Mouse (Mus musculus) left cerebral cortex, adult 9 months (tissue): Measurements from ENCODE around the gene Cops9.

Experiments
- DNase-seq, 2 experiments: peaks; one replicate each; pipeline ENCODE4 v3.0.0; 2022; ENCODE audit warnings: low spot score in 2 of 2

The Cops9 gene

DNA sequence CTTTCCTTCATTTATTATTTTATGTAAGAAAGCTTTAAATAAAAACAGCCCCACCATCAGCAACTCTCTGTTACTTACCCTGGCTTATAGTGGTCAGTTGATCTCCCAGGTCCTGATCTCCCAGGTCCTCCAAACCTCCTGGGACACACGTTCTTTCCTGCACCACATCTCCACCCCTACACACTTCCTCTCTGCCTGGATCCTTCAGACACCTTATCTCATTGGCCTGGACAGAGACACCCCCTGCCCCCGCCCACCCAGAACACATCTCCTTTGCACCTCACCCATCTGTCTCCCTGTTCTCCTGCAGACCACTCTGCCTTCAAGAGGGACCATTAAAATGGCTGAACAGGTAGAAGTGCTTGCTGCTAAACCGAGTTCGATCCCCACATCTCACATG is 5.2 kb upstream of the Cops9 start:
- no peak for DNase-seq

GRCm38 (mm10) chr1:92646601-92647000 is 4.8 kb upstream of the Cops9 start:
- DNase-seq = no peak

DNA sequence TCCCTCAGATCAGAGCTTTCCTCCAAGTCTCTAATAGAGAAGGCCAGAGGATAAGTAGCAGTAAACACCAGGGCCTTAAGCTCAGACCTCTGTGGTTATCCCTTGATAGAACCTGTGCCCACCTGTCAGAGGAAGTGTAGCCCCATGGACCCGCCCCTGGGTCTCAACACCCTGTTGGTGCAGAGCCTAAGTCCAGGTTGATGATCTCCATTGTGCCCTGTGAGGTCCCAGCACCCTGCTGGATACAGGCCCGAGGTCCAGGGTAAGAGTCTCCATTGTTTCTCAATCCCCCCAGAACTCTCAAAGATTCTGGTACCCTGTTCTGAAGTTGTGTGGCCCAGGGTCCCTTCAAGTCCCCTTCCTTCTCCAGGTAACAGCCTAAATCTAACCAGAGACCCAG is 4.3 kb upstream of the Cops9 start:
- no peak for DNase-seq

DNA sequence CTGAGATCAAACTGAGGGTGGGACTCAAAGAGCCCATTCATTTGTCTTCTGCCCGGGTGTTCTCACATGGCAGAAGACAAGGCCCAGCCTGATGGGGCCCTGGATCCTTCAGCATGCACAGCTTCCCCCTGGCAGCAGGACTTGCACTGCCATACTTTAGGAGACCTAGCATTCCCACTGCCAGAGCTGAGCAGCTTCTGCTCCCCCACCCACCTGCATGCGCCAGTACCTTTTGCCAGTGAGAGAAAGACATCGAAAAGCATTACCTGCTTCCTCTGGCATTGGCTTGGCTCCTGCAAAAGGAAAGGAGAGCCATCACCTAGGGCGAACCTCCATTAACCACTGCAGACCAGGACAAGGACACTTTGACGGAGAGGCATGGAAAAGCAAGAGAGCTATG is 3.1 kb upstream of the Cops9 start:
- no peak for DNase-seq

DNA sequence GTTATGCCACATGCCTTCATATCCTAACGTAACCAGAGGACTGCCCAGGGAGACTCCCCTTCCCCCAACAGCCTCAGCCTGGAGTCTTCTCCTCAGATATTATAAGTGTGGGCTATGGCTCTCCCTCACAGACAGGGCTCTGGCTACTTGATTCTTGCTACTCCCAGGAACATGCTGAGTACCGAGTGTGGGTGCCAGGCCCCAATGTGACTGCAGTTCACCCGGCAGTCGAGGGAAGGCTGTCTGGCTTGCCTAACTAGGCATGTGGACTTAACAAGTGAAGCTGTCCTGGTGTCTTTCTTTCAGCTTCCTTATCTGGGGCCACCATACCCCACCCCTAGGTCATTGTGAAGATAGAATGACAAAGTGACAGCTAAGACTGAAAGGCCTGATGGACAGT is 1.9 kb upstream of the Cops9 start:
- no peak for DNase-seq

DNA sequence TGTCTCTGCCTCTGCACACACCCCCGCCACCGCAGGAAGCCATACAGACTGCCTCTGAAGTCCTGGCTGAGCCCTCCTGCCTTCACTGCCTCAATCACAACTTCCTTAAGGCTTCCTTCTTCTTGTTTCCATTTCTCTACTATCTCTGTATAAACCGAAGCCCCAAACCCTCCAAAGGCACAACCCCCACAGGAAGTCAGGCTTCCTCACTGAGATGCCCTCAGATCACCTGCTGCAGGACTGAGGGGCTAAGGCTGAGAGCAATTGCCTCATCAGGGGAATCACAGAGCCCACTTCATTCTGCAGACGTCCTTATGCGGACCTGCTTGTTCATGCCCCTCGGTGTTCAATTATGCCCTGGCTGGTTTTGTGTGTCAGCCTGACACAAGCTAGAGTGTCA is 1.4 kb downstream of the Cops9 start:
- no peak for DNase-seq

DNA sequence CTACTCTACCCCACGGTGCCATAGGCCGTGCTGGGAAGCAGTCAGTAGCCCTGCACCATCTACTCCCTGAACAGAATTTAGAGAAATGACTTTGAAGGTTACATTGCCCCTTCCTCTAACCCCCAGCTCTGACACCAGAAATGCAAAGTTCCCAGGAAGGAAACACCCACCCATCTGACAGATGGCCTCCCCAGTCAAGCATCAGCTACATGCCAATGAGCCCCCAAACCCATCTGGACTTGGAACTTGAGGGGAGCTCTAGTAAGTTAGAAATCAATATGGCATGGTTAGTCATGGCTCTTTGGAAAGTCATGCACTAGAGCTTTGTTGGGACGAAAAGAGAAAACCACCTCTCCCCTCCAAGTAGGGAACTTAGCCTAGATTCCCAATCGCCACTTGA is 3.0 kb downstream of the Cops9 start:
- no peak for DNase-seq

- DNase-seq = peak; percentile 54 to 77
Measured at GRCm38 (mm10) chr1:92638181-92638580, 3.6 kb downstream of the Cops9 start.

- no peak for DNase-seq
Measured at GRCm38 (mm10) chr1:92637501-92638172, 4.1 kb downstream of the Cops9 start.

GRCm38 (mm10) chr1:92636676-92637075 is 5.1 kb downstream of the Cops9 start:
- DNase-seq = no peak

DNA sequence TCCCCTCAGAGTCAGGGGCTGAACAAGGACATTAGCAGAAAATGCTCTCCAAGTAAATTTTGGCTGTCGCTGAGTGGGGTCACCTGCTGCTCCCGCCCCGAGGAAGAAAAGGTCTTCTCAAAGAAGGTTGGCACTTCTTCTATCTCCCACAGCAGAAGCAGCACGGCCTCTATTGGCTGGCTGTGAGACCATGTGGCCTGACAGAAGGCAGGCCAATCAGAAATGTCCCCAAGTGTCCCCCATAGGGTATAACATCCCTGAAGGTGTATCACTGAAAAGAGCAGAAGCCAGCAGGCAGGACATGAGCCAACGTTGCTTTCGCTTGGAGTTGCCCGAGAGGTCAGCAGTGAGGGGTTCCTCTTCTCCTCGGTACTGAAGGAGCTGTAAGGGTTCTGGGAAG is 5.8 kb downstream of the Cops9 start:
- DNase-seq = no peak

- DNase-seq = no peak
Measured at GRCm38 (mm10) chr1:92634976-92635599, 6.7 kb downstream of the Cops9 start.

DNA sequence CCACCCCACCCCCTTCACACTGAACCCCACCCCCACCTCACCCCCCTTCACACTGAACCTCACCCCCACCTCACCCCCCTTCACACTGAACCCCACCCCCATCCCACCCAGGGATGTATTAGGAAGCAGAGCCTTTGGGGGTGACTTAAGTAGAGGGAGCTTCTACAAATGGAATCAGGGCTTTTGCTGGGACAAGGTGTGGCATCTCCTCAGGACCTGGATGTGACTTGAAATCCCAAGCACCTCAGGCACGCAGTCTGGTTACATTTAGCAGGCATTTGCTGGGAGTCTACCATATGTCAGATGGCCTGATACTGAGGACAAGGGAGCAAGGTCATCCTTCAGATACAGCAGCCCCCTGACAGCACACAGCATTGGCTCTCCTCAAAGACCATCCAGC is 7.2 kb downstream of the Cops9 start:
- no peak for DNase-seq

- no peak for DNase-seq
Measured at GRCm38 (mm10) chr1:92633726-92634125, 8.1 kb downstream of the Cops9 start.

DNA sequence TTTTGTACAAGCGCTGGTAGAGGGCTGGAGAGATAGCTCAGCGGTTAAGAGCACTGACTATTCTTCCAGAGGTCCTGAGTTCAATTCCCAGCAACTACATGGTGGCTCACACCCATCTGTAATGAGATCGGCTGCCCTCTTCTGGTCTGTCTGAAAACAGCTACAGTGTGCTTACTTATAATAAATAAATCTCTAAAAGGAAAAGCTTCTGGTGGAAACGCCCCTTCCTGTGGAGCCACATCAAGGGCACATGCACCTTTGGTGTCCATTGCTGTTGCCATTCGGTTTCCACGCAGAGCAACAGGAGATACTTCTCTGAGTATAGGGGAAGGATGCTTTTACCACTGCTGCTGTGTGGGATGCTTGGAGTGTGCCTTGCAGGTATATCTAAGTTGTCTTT is 8.8 kb downstream of the Cops9 start:
- DNase-seq = no peak

GRCm38 (mm10) chr1:92632196-92632595 is 9.6 kb downstream of the Cops9 start:
- no peak for DNase-seq

DNA sequence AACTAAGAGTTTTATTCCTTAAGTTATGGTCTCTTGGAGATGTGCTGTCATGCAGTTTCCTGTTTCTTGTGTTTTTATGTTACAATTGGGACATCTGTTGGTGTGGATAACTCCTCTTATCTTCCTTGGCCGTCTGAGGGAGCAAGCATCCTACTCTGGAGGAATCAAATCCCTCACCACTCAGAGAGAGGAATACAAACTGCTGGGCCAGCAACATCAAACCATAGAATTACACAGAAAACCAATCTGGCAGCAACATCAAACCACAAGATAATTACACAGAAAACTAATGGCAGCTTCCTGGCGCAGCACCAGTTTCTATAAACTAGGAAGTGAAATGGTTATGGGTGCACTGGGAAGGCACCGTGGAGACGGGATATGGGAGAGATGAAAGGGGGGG is 13.6 kb downstream of the Cops9 start:
- no peak for DNase-seq

- no peak for DNase-seq
Measured at GRCm38 (mm10) chr1:92618360-92618759, 23.4 kb downstream of the Cops9 start.

- no peak for DNase-seq
Measured at GRCm38 (mm10) chr1:92617488-92617887, 24.3 kb downstream of the Cops9 start, which contains the start of gene Olfr12. Gene Olfr12, plus strand, starts transcription at chr1:92617788.

DNA sequence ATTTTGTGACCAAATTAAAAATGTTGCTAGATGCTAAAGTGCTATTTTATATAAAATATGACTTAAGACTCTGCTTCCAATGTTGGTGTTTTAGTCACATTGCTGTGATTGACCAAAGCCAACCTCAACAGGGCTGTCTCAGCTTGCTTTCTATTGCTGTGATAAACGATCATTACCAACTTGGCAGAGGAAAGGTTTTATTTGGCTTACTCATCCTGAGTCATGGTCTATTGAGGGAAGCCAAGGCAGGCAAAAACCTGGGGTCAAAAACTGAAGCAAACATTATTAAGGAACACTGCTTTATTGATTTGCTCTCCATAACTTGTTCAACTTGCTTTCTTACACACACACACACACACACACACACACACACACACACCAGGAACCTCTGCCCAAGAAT is 25.7 kb downstream of the Cops9 start:
- no peak for DNase-seq

DNA sequence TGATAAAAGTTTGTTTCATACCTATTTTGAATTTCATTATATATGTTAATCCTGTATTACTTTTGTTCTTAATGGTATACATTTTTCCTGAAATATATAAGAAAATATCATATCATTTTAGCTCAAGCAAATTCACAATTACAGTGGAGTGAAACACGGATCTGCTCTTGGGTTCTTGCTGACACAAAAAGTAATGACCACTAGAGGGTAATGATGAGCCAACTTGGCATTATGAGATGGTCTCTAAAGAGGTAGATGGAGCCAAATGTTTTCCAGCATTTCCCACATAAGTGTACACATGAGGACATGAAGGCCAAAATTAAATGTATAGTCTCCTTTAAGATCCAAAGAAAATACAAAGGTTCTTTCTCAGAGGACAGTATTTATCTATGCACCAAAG is 27.3 kb downstream of the Cops9 start:
- DNase-seq = peak in 1 of 2 experiments; percentile 30

- no peak for DNase-seq
Measured at GRCm38 (mm10) chr1:92613175-92613574, 28.6 kb downstream of the Cops9 start.

GRCm38 (mm10) chr1:92611008-92611407 is 30.8 kb downstream of the Cops9 start:
- peak in 1 of 2 experiments; percentile 67 for DNase-seq

- DNase-seq = no peak
Measured at GRCm38 (mm10) chr1:92607711-92608110, 34.1 kb downstream of the Cops9 start.
